Mouse (Mus musculus) adrenal gland, adult 8-10 months (tissue): ENCODE data around the gene Sh2d5. TPM values are rescaled to one million over a fixed set of nuclear protein-coding genes. Genes with fewer than 3 reads are reported as not detected.

ENCODE experiments used
- DNase-seq: peaks from one replicate; pipeline ENCODE4 v3.0.0; 2022
- total RNA-seq, 4 experiments: library from RNA; stranded (reverse); gene quantifications; 2 replicates each; pipeline ENCODE4 v1.2.4; 2022

The Sh2d5 gene
- total RNA-seq, 4 experiments from 2014 or later: 2.5 to 4.7 (median 3.4) TPM

GRCm38 (mm10) chr4:138261843-138262681 lies 11.9 kb downstream of the Sh2d5 start:
- peak; percentile 81 for DNase-seq

GRCm38 (mm10) chr4:138267869-138268268 lies 17.7 kb downstream of the Sh2d5 start:
- no peak for DNase-seq

- DNase-seq: no peak
These were observed 22.1 kb downstream of the Sh2d5 start for GRCm38 (mm10) chr4:138272011-138272997.

- DNase-seq: no peak
These were observed 28.1 kb downstream of the Sh2d5 start for GRCm38 (mm10) chr4:138278346-138278745.

- DNase-seq: peak; percentile 67
These were observed 32.6 kb downstream of the Sh2d5 start for GRCm38 (mm10) chr4:138282834-138283233.

GRCm38 (mm10) chr4:138286411-138286810 lies 36.2 kb downstream of the Sh2d5 start:
- DNase-seq: no peak

GRCm38 (mm10) chr4:138288691-138289090 lies 38.5 kb downstream of the Sh2d5 start:
- no peak for DNase-seq

- DNase-seq: no peak
These were observed 41.8 kb downstream of the Sh2d5 start for GRCm38 (mm10) chr4:138292028-138292427.

- no peak for DNase-seq
These were observed 43.2 kb downstream of the Sh2d5 start for GRCm38 (mm10) chr4:138293261-138293948.

GRCm38 (mm10) chr4:138293949-138294550 lies 43.8 kb downstream of the Sh2d5 start:
- no peak for DNase-seq

GRCm38 (mm10) chr4:138301271-138301780 lies 51.1 kb downstream of the Sh2d5 start:
- no peak for DNase-seq

GRCm38 (mm10) chr4:138303011-138303410 lies 52.8 kb downstream of the Sh2d5 start:
- no peak for DNase-seq

- no peak for DNase-seq
These were observed 53.5 kb downstream of the Sh2d5 start for GRCm38 (mm10) chr4:138303742-138304141.

- DNase-seq: peak; percentile 97
These were observed 54.3 kb downstream of the Sh2d5 start, which contains the start of gene Ddost for GRCm38 (mm10) chr4:138304340-138305104. Gene Ddost (plus strand): TSS chr4:138304730.

GRCm38 (mm10) chr4:138307025-138307424 lies 56.8 kb downstream of the Sh2d5 start:
- DNase-seq: no peak

GRCm38 (mm10) chr4:138307739-138308138 lies 57.5 kb downstream of the Sh2d5 start:
- no peak for DNase-seq

GRCm38 (mm10) chr4:138310311-138310910 lies 60.2 kb downstream of the Sh2d5 start:
- no peak for DNase-seq
